Mouse (Mus musculus) large intestine, adult 2 months (tissue): Measurements from ENCODE around the gene Entpd4b. TPM values are rescaled to one million over a fixed set of nuclear protein-coding genes. Genes with fewer than 3 reads are reported as not detected.
"Not testable (repeated sequence)": the region's sequence is repeated elsewhere in the genome, so short reads cannot be mapped to it uniquely, and the experiment has no call there.

Experiments
- DNase-seq: peaks from one replicate; pipeline ENCODE4 v3.0.0-alpha.2; 2012; ENCODE audit warnings: low read depth, low spot score
- WGBS: fragments of 180-500 bp; shearing (Covaris S2); methylation state at CpG from one replicate; pipeline ENCODE4 v1.1.7; 2018; 5-methylcytosine and 5-hydroxymethylcytosine counted together
- polyA plus RNA-seq: library from polyadenylated mRNA; depleted of rRNA; stranded (reverse); fragments of >200 nt; gene quantifications from 2 replicates; pipeline ENCODE4 v1.2.3, GENCODE M21; 2012; rRNA removed

The Entpd4b gene
- polyA plus RNA-seq = 15.4 and 19.7 TPM in 2 replicates

DNA sequence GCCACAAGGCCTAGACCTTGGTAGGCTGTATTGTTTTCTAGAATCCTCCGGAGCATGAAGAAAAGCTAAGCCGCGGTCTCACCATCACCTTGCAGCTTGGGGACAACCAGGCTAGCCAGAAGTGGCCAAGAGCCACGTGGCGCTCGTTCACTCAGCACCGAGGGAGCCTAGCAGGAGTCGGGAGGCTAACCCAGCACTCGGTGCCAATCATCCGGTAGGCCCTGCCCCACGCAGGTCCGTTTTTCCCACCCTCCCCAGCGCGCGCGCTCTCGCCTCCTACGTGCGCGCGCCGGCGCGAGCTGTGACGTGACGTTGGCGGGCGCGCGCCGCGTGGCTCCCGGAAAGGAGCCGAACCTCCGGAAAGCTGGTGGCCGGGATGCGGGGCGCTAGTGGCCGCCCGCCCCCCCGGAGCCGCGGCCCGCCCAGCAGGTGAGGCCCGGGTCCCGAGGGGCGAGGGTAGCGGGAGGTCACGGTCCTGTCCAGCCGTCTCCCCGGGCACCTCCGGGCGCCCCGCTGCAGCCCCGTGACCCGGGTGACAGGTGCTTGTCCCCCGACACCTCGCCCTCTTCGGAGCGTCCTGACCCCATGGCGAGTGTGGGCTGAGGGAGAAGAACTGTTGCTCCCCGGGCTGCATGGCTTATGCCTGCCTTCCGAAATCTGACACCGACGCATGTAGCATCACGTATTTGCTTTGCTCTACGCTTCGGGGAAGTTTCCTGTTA lies at the start of gene Entpd4b:
TSS of gene Entpd4b (plus strand) at position 315 of the 722 bp plus-strand sequence.
- WGBS = no CpG with 5 or more reads among the region's 68 CpGs
- DNase-seq = not testable (repeated sequence)

- not testable (repeated sequence) for DNase-seq
Measured at GRCm38 (mm10) chr14:69507000-69507399, 48.2 kb upstream of the Entpd4b start.

DNA sequence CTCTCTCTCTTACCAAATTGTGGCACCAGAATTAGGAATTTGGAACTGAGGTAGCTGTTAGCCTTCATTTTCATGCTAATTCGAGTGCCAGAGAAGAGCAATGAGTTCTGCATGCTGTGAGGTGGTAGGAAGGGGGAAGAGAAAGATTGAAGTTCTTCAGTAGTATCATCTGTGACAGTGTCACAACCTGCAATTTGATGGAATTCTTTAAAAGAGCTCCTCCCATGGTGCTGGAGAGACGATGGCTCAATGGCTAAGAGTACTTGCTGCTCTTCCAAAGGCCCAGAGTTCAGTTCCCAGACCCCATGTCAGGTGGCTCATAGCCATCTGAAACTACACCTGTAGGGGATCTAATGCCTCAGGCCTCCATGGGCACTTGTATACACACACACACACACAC lies 42.8 kb upstream of the Entpd4b start, which contains the start of gene Gm27179:
TSS of gene Gm27179 (minus strand) at position 101 of the 400 bp plus-strand sequence.
- no CpG with 5 or more reads among the region's 2 CpGs for whole genome bisulfite sequencing
- not testable (repeated sequence) for DNase-seq

More at GRCm38 (mm10) chr14:69507000-69507399, 48.2 kb upstream of the Entpd4b start:
- no CpG with 5 or more reads among the region's 1 CpGs for WGBS

- WGBS = no CpG with 5 or more reads among the region's 2 CpGs
- DNase-seq = not testable (repeated sequence)
Measured at GRCm38 (mm10) chr14:69520810-69521209, 34.4 kb upstream of the Entpd4b start.

GRCm38 (mm10) chr14:69523001-69523400 lies 32.2 kb upstream of the Entpd4b start:
- WGBS = no CpG with 5 or more reads among the region's 1 CpGs
- not testable (repeated sequence) for DNase-seq

DNA sequence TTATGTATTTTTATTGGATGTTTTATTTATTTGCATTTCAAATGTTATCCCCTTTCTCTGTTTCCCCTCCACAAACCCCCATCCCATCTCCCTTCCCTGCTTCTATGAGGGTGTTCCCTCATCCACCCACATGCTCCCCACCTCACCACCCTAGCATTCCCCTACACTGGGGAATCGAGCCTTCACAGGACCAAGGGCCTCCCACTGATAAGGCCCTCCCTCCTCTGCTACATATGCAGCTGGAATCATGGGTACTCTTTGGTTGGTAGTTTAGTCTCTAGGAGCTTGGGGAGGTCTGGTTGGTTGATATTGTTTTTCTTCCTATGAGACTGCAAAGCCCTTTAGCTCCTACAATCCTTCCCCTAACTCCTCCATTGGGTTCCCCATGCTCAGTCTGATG lies 29.0 kb upstream of the Entpd4b start:
- DNase-seq = not testable (repeated sequence)
- WGBS = no CpG with 5 or more reads among the region's 1 CpGs

DNA sequence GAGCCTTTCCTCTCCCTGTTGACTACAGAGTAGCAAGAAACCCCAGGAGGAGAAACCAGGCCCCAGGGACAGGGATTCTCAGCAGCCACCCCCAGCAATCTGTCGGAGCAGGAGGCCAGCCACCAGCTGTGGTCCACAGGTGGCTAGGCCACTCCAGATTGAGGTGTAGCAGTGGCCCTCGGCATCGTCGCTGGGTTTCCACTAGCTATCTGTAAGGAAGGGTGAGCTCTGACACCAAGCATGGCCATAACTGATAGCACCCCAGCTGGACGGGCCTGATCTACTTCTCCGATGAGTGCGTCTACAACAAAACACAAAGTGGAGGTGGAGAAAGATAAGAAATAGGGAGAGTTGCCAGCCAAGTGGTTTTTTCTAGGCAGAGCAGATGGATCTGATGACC lies 18.7 kb upstream of the Entpd4b start:
- no CpG with 5 or more reads among the region's 7 CpGs for WGBS
- DNase-seq = not testable (repeated sequence)

GRCm38 (mm10) chr14:69540113-69540512 lies 15.1 kb upstream of the Entpd4b start:
- WGBS = no CpG with 5 or more reads among the region's 5 CpGs
- DNase-seq = not testable (repeated sequence)

DNA sequence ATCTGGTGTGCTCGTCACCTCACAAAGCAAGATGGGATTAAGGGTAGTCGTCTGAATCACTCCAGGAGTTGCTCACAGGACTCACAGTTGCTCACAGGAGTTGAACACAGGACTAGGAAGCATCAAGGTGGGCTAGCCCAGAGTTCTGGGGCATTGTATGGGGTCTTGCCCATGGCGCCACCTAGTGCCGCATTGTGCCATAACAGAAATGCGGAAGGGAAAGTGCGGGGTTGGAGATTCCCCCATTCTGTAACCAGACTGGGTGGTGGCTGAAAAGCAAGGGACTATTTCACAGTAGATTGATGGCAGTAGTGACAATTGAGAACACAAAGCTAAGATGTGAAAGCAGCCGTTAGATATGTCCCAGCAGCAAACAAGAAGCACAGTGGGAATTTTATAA lies 12.5 kb upstream of the Entpd4b start:
- no CpG with 5 or more reads among the region's 7 CpGs for WGBS
- not testable (repeated sequence) for DNase-seq

- DNase-seq = not testable (repeated sequence)
- WGBS = no CpG with 5 or more reads among the region's 7 CpGs
Measured at GRCm38 (mm10) chr14:69544033-69544432, 11.2 kb upstream of the Entpd4b start.

DNA sequence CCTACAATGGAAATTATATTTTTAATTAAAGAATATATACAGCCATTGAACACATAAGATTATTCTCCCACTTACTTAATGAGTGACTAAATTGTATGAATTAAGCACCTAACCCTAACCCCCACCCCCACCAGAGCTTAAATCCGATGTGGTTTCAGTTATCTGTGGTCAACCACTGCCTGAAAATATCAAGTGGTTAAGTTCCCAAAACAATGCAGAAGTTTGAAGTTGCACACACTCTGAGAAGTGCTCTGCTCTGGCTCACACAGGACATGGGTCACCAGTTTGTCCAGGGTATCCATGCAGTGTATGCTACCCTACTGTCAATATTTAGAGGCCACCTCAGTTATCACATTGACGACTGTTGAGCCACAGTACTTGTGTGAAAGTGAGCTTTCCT lies 10.2 kb upstream of the Entpd4b start:
- WGBS = no CpG with 5 or more reads among the region's 2 CpGs
- not testable (repeated sequence) for DNase-seq

- not testable (repeated sequence) for DNase-seq
- no CpG with 5 or more reads among the region's 4 CpGs for WGBS
Measured at GRCm38 (mm10) chr14:69547310-69547709, 7.9 kb upstream of the Entpd4b start.

- not testable (repeated sequence) for DNase-seq
- no CpG with 5 or more reads among the region's 8 CpGs for WGBS
Measured at GRCm38 (mm10) chr14:69556820-69557219, 1.6 kb downstream of the Entpd4b start.

DNA sequence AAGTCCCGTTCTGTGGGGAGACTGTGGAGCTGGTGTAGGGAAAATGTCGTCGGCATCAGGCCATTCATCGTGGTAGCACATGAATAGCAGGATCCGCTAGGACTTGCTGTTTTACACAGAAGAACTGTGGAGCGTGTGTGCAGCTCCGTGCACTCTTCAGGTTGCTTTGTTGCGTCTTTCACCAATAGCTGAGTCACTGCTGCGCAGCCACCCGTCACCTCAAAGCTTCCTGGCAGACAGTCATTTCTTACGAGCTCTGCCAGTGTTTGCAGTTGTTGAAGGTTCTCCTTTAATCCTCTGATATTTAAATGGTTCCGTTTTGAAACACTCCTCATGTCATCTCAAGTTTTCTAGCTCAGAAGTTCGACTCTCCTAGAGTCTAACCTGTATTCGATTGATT lies 2.3 kb downstream of the Entpd4b start:
- no CpG with 5 or more reads among the region's 14 CpGs for WGBS
- not testable (repeated sequence) for DNase-seq

Other genes starting within 250 kb of the Entpd4b start
- gene Gm16867, start 52.1 kb upstream of the Entpd4b start, polyA plus RNA-seq = 5.0 and 15.3 TPM in 2 replicates
- 0.20 and 0.21 TPM in 2 replicates for gene Gm27179, start 42.9 kb upstream of the Entpd4b start, polyA plus RNA-seq